Mouse (Mus musculus) spleen, postnatal 4 days (tissue): ENCODE results near the gene Cyp3a44.
"Not testable (repeated sequence)": the region's sequence is repeated elsewhere in the genome, so short reads cannot be mapped to it uniquely, and the experiment has no call there.

ENCODE experiments used
- DNase-seq, 2 experiments: peaks; one replicate each; pipeline ENCODE4 v3.0.0; 2022; ENCODE audit warnings: low spot score in 2 of 2

The Cyp3a44 gene

GRCm38 (mm10) chr5:145805796-145806195 lies at the start of gene Cyp3a44:
Cyp3a44 (minus strand) TSS chr5:145805874.
- not testable (repeated sequence) for DNase-seq

- DNase-seq, result not testable (repeated sequence)
These were observed 5.4 kb downstream of the Cyp3a44 start for GRCm38 (mm10) chr5:145800229-145800628.

GRCm38 (mm10) chr5:145793232-145793631 lies 12.4 kb downstream of the Cyp3a44 start:
- not testable (repeated sequence) for DNase-seq

GRCm38 (mm10) chr5:145737512-145737911 lies 68.2 kb downstream of the Cyp3a44 start:
- DNase-seq, result not testable (repeated sequence)
